ENCODE assay signal across 8 mouse cellular contexts in genomic region chr2:30827749-30828475, GRCm38 (mm10). TPM values are rescaled to one million over a fixed set of nuclear protein-coding genes. Genes with fewer than 3 reads are reported as not detected.
DNase-seq lines count a peak whose midpoint lies in the region; ATAC-seq lines count a peak whose summit lies in the region.

No protein-coding gene starts in this region.

- peak overlapping the region; percentile 91 for H3K9ac ChIP-seq in hindbrain, embryonic 14.5 days

- peak overlapping the region; percentile 91 for H3K4me2 ChIP-seq in hindbrain, embryonic 14.5 days (replicated peaks)

- peak overlapping the region; percentile 99 for H3K4me3 ChIP-seq in hindbrain, embryonic 14.5 days (replicated peaks; ENCODE audit: low read length)

- no peaks in the 10 kb centered on the region for H3K9me3 ChIP-seq in hindbrain, embryonic 14.5 days (ENCODE audit: control insufficient read depth, low read length)

- H3K27me3 ChIP-seq in hindbrain, embryonic 14.5 days (ENCODE audit: control insufficient read depth, insufficient read depth, low read length) = no peaks in the 10 kb centered on the region

- H3K4me1 ChIP-seq in hindbrain, embryonic 14.5 days (replicated peaks; ENCODE audit: control insufficient read depth, insufficient read depth, low read length) = peaks cover 11% of the 10 kb centered on the region

- peak; percentile 98 for DNase-seq in NIH3T3 (ENCODE audit: low read depth)
- peak; percentile 98 to 99 for DNase-seq in cerebellum, postnatal 10 days
- peak; percentile 88 to 92 for DNase-seq in frontal cortex, postnatal 14 days (ENCODE audit: low spot score in 2 of 2)
- peak; percentile 96 for DNase-seq in hindbrain, embryonic 14.5 days (ENCODE audit: low spot score)
- DNase-seq in layer of hippocampus, postnatal 36 days = peak; percentile 93 to 96
- peak; percentile 96 for DNase-seq in lung, postnatal 36 days
- peak; percentile 96 for DNase-seq in retina, postnatal 1 day
- DNase-seq in urinary bladder, adult 18-20 months (ENCODE audit: low spot score in 2 of 2) = peak; percentile 88 to 97

- peaks cover 37% of the 10 kb centered on the region for H3K36me3 ChIP-seq in hindbrain, embryonic 14.5 days (replicated peaks; ENCODE audit: control insufficient read depth, insufficient read depth)

- H3K27ac ChIP-seq in hindbrain, embryonic 14.5 days = peak overlapping the region; percentile 64; the same call in 1 of the 2 replicates

- peak; percentile 86 for ATAC-seq in hindbrain, embryonic 14.5 days (ENCODE audit: low FRiP score)

- under 1% methylated on average over 63 of the region's 63 CpGs for WGBS in hindbrain, embryonic 14.5 days

RNA-seq across cellular contexts. Expression of gene Asb6, which starts 2.2 kb away (rescaled TPM):
- 37.6 and 39.3 TPM in 2 replicates for polyA plus RNA-seq in hindbrain, embryonic 14.5 days (2014; fragmentation: Nextera tagmentation; extraction: Ambion mirVana)
- 10 to 100 TPM; 38.4 to 40.6 TPM for total RNA-seq in layer of hippocampus, postnatal 36 days (2021)

RNA-seq across cellular contexts. Expression of gene Prrx2, which starts 6.9 kb away (rescaled TPM):
- 3.7 and 3.9 TPM in 2 replicates for polyA plus RNA-seq in hindbrain, embryonic 14.5 days (2014; fragmentation: Nextera tagmentation; extraction: Ambion mirVana)
- 1 to 10 TPM in 1 of 2 experiments, under 1 TPM in 1; 0.92 to 2.1 TPM for total RNA-seq in layer of hippocampus, postnatal 36 days (2021)

RNA-seq across cellular contexts. Expression of gene Ntmt1, which starts 20.3 kb away (rescaled TPM):
- polyA plus RNA-seq in hindbrain, embryonic 14.5 days (2014; fragmentation: Nextera tagmentation; extraction: Ambion mirVana) = 102 and 103 TPM in 2 replicates
- 10 to 100 TPM; 31.3 to 37.4 TPM for total RNA-seq in layer of hippocampus, postnatal 36 days (2021)

RNA-seq across cellular contexts. Expression of gene 1700001O22Rik, which starts 24.5 kb away (rescaled TPM):
- polyA plus RNA-seq in hindbrain, embryonic 14.5 days (2014; fragmentation: Nextera tagmentation; extraction: Ambion mirVana) = 0.87 and 2.1 TPM in 2 replicates
- total RNA-seq in layer of hippocampus, postnatal 36 days (2021) = 1 to 10 TPM; 4.8 to 5.6 TPM

Comparison
In these comparisons a context has a peak if more than half of its experiments do, and no peak if none do; other contexts are left out.
1. Peak in every context shown above with its lines: DNase-seq, ATAC-seq, H3K4me3 ChIP-seq and H3K27ac ChIP-seq.